Mouse (Mus musculus) T-helper 17 cell (primary cell): ENCODE measurements at regions not wholly inside any gene's neighbourhood (a gene's known extent, or its start where the extent isn't known, plus 50 kb on each side); places are given as distances from the start of the nearest gene placed in this dataset.

Experiments used
- in situ Hi-C, 2 experiments: fragments of 300-600 bp; cut with MboI, MseI; formaldehyde crosslinking; loops; 1 replicate in 1 of 2; 2 replicates in 1 of 2; pipeline ENCODE4 v1.15.1; 2025; ENCODE audit warnings: high pct_unique_total_duplicates in 2 of 2

DNA sequence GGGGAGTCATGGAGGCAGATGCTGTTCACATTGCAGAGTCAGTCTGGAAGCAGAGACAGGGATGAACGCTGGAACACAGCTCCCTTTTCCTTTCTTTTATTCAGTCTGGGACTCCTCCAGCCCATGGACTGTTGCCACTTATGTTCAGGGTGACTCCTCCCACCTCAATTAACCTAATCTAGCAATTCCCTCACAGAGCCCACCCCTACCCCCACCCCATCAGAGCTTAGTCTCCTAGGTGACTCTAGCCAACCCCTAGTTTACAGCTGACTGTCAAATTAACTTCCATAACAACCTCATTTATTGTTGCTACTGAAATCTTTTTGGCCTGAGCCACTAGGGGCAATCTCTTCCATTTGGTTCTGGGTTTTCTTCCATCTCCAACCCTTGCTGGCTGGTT is 85.2 kb upstream of the Fam19a5 start:
- in situ Hi-C loops = no loop called here

DNA sequence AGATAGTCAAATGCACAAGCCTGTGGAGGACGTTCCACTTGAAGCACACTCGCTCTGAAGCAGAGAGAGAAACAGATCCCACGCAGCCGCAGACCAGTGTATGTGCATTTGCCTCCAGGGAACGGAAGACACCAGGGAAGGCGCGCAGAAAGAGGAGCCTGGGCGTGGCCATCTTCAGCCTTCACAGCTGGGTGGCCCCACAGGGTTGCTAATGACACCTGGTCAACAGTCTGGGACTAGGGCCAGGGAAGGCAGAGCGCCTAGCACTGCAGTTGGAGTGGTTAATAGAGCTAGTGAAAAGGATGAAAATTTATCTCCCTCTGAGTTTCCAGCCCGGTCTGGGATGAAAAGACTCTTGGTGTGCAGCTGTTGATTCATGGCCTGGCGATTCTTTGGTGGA is 67.9 kb upstream of the Fam19a5 start:
- in situ Hi-C loops = no loop called here

- in situ Hi-C loops = no loop called here
Measured at GRCm38 (mm10) chr15:87476862-87477490, 67.1 kb upstream of the Fam19a5 start.

- in situ Hi-C loops = no loop called here
Measured at GRCm38 (mm10) chr15:87480758-87481157, 63.3 kb upstream of the Fam19a5 start.
